Mouse (Mus musculus) liver, embryonic 12.5 days (tissue): Measurements from ENCODE around the gene Frem2. TPM values are rescaled to one million over a fixed set of nuclear protein-coding genes. Genes with fewer than 3 reads are reported as not detected.

ENCODE experiments used
- ATAC-seq: fragments of 200-750 bp; cut with Nextera tagmentation; 2 replicates; pipeline ENCODE4 v1.8.0; 2017; ENCODE audit warnings: moderate number of reproducible peaks, mild to moderate bottlenecking, moderate library complexity
- H3K27ac ChIP-seq: fragments of 300-500 bp; sonication (generic); 2 replicates; pipeline ENCODE4 v1.5.1; 2016; ENCODE audit warnings: mild to moderate bottlenecking
- H3K27me3 ChIP-seq: fragments of 300-500 bp; sonication (generic); replicated peaks from 2 replicates; pipeline ENCODE4 v1.6.1; 2016; ENCODE audit warnings: mild to moderate bottlenecking, moderate library complexity
- H3K36me3 ChIP-seq: fragments of 300-500 bp; sonication (generic); 2 replicates; pipeline ENCODE4 v1.6.1; 2016; ENCODE audit warnings: mild to moderate bottlenecking, moderate library complexity
- H3K4me1 ChIP-seq: fragments of 300-500 bp; sonication (generic); 2 replicates; pipeline ENCODE4 v1.6.1; 2016
- H3K4me2 ChIP-seq: fragments of 300-500 bp; sonication (generic); 2 replicates; pipeline ENCODE4 v1.6.1; 2016; ENCODE audit warnings: mild to moderate bottlenecking, moderate library complexity
- H3K4me3 ChIP-seq: fragments of 300-500 bp; sonication (generic); 2 replicates; pipeline ENCODE4 v1.5.1; 2016; ENCODE audit warnings: mild to moderate bottlenecking, moderate library complexity
- H3K9ac ChIP-seq: fragments of 300-500 bp; sonication (generic); 2 replicates; pipeline ENCODE4 v1.6.1; 2016; ENCODE audit warnings: mild to moderate bottlenecking, moderate library complexity
- H3K9me3 ChIP-seq: fragments of 300-500 bp; sonication (generic); replicated peaks from 2 replicates; pipeline ENCODE4 v1.6.1; 2016; ENCODE audit warnings: mild to moderate bottlenecking, moderate library complexity
- WGBS: fragments of 180-500 bp; shearing (Covaris S2); methylation state at CpG from one replicate; pipeline ENCODE4 v1.1.7; 2016; ENCODE audit not compliant: insufficient replicate concordance; 5-methylcytosine and 5-hydroxymethylcytosine counted together
- polyA plus RNA-seq: library from polyadenylated mRNA; unstranded; fragments of >200 nt; fragmentation: Nextera tagmentation; extraction: Ambion mirVana; gene quantifications from 2 replicates; pipeline ENCODE4 v1.2.1, GENCODE M21; 2016

The Frem2 gene
- polyA plus RNA-seq, 1 experiment from 2014 or later: 1.1 TPM

DNA sequence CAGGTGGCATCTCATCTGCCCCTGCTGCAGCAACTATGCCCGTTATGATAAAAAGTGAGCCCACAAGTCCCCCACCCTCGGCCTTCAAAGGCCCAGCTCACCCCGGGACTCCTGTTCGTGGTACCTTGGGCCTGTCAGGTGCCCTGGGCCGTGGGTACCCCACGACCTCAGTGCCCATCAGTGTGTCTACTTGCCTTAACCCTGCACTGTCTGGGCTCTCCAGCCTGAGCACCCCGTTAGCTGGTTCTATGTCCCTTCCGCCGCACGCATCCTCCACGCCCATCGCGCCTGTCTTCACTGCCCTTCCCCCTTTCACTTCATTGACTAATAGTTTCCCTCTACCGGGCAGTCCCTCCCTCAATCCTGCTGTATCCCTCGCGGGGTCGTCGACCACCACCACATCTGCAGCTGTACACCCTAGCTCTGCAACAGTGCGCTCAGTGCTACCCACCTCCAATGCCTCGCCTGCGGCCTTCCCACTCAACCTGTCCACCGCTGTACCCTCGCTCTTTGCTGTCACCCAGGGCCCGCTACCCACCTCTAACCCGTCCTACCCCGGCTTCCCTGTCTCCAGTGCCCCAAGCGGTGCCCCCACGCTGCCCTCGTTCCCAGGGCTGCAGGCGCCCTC lies 178.6 kb downstream of the Frem2 start:
- ATAC-seq: 0 out of 2 replicates have a peak, but pooled peaks have one; percentile 35
- Histone ChIP-seq H3K9me3 (no peaks in the 10 kb centered on the region), H3K9ac (no peak overlapping the region), H3K36me3 (peaks cover 84% of the 10 kb centered on the region), H3K27ac (no peak overlapping the region), H3K27me3 (no peaks in the 10 kb centered on the region), H3K4me3 (no peak overlapping the region), H3K4me2 (no peak overlapping the region), H3K4me1 (no peaks in the 10 kb centered on the region)
- WGBS: 90% methylated on average over 30 of the region's 30 CpGs

DNA sequence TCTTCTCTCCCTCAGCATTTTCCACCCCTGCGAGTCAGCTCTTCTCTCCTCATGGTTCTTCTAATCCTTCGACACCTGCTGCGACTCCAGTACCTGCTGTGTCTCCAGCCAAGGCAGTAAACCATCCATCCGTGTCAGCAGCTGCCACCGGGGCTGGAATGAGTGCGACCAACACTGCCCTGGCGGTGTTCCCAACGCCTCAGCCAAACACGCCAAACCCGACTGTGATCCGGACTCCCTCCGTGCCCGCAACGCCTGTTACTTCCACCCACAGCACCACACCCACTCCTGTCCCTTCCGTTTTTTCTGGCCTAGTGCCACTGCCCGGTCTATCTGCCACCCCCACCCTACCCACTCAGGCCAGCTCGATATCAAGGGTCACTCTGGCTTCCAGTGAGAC lies 179.7 kb downstream of the Frem2 start:
- Histone ChIP-seq H3K27me3 (no peaks in the 10 kb centered on the region), H3K9ac (no peak overlapping the region), H3K4me2 (no peak overlapping the region), H3K4me1 (no peaks in the 10 kb centered on the region), H3K4me3 (no peak overlapping the region), H3K36me3 (peaks cover 92% of the 10 kb centered on the region), H3K27ac (no peak overlapping the region), H3K9me3 (no peaks in the 10 kb centered on the region)
- WGBS: 89% methylated on average over 17 of the region's 17 CpGs
- no peak for ATAC-seq

DNA sequence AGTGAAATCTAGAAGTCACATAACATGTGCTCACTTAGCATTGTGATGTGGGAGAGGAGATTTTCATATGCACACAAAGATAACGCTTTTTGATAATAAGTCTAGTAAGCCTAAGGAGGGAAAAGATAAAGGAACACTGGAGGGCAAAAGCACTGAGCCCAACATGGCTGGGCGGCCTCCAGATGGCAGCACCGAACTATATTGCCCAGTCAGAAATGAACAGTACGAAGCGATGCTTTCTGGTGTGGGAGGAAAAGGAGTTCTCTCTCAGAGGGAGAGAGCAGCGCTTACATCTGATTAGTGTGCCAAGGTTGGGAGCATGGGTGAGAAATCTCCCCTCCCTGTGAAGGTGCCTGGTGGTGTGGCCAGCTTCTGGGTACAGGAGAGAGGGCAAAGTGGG lies 181.3 kb downstream of the Frem2 start:
- H3K4me2 ChIP-seq: no peak overlapping the region
- H3K27ac ChIP-seq: no peak overlapping the region
- no peaks in the 10 kb centered on the region for H3K27me3 ChIP-seq
- no peaks in the 10 kb centered on the region for H3K4me1 ChIP-seq
- no peak for ATAC-seq
- H3K36me3 ChIP-seq: peaks cover 95% of the 10 kb centered on the region
- H3K4me3 ChIP-seq: no peak overlapping the region
- H3K9me3 ChIP-seq: no peaks in the 10 kb centered on the region
- WGBS: 71% methylated on average over 6 of the region's 6 CpGs
- H3K9ac ChIP-seq: no peak overlapping the region

DNA sequence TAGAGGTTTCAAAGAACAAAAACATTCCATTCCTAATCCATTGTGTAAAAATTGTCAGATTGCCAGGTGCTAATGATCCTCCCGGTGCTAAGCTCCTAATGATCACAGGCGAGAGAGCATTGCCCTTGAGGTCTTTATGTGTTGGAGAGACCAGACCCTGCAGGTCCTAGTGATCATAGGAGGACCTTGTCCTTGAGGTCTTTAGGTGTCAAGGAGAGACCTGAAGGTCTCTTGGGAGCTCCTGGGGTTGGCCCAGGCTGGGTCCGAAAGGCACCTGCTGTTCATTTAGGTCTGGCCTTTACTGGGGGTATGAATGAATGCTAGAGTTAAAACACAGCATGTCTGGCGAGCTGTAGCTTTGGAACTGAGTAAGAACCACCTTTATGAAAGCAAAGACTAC lies 183.0 kb downstream of the Frem2 start:
- Histone ChIP-seq H3K4me1 (peaks cover 7% of the 10 kb centered on the region; the same call in 1 of the 2 replicates), H3K27ac (no peak overlapping the region), H3K4me3 (no peak overlapping the region), H3K36me3 (peaks cover 97% of the 10 kb centered on the region), H3K9ac (no peak overlapping the region), H3K9me3 (no peaks in the 10 kb centered on the region), H3K4me2 (no peak overlapping the region), H3K27me3 (no peaks in the 10 kb centered on the region)
- no peak for ATAC-seq
- WGBS: 80% methylated on average over 4 of the region's 4 CpGs

DNA sequence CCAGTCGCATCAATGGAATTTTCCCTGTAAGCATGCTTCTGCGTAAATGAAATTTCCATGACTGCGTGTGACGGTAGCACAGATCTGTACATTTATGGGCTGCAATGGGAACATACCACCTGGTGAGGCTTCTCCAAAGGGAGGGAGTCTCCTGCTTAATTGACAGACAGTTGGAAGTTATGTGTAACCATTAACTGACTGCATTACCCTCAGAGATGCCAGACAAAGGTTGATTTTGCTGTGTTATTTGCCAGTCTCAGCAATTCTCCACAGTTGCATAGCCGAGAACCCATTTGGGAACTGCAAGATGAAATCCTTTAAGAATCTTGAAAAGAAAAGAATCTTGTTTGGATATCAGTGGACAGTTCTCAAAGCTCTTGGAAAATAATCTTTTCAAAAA lies 185.1 kb downstream of the Frem2 start:
- H3K4me1 ChIP-seq: peaks cover 22% of the 10 kb centered on the region
- no peaks in the 10 kb centered on the region for H3K9me3 ChIP-seq
- H3K9ac ChIP-seq: no peak overlapping the region
- no peak overlapping the region for H3K27ac ChIP-seq
- ATAC-seq: no peak
- 91% methylated on average over 5 of the region's 5 CpGs for WGBS
- no peak overlapping the region for H3K4me3 ChIP-seq
- H3K27me3 ChIP-seq: no peaks in the 10 kb centered on the region
- peaks cover 90% of the 10 kb centered on the region for H3K36me3 ChIP-seq
- H3K4me2 ChIP-seq: no peak overlapping the region

DNA sequence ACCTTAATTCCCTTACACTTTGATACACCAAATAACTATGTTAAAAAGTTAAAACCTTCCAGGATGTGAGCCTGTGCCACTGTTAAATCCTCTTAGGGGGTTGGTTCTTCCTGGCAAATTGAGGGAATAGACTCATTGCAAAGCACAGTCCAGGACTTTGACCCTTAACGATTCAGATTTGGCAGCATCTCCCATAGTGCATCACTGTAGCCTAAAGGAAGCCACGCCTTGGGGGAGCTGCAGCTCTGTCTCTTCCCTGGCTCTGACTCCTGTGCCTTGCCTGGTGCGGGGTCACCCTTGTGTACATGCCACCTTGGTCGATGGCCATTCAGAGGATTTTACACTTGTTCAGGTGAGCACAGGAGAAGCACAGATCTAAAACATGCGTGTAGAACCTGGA lies 187.5 kb downstream of the Frem2 start:
- ATAC-seq: peak; percentile 45; the same call in 1 of the 2 replicates
- no peaks in the 10 kb centered on the region for H3K9me3 ChIP-seq

DNA sequence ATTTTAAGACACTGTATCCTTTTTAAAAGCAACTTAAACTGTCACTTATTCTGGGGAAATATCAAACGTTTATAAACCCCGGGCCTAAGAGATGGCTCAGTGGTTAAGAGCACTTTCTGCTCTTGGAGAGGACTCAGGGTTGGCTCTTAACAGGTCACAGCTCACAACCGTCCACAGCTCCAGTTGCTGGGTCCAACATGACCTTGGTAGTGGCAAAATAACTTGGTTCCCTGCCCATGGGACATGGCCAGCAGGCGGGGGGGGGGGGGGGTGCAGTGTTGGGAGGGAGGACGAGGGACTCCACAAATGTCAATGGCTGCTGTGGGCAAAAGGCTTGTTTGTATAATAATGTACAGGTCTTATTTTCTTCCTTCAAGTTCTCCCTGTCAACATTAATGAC lies 189.8 kb downstream of the Frem2 start:
- ATAC-seq: no peak
- Histone ChIP-seq H3K27ac (no peak overlapping the region), H3K4me1 (peaks cover 48% of the 10 kb centered on the region), H3K4me3 (no peak overlapping the region), H3K27me3 (no peaks in the 10 kb centered on the region), H3K4me2 (no peak overlapping the region), H3K9me3 (no peaks in the 10 kb centered on the region), H3K36me3 (peaks cover 50% of the 10 kb centered on the region), H3K9ac (no peak overlapping the region)
- 67% methylated on average over 5 of the region's 5 CpGs for WGBS

More for the DNA sequence above, 187.5 kb downstream of the Frem2 start:
- no peak overlapping the region for H3K4me3 ChIP-seq
- no peak overlapping the region for H3K4me2 ChIP-seq
- H3K27ac ChIP-seq: no peak overlapping the region
- peaks cover 73% of the 10 kb centered on the region for H3K36me3 ChIP-seq
- no peaks in the 10 kb centered on the region for H3K27me3 ChIP-seq
- peaks cover 45% of the 10 kb centered on the region for H3K4me1 ChIP-seq
- no peak overlapping the region for H3K9ac ChIP-seq
- 81% methylated on average over 5 of the region's 5 CpGs for WGBS

DNA sequence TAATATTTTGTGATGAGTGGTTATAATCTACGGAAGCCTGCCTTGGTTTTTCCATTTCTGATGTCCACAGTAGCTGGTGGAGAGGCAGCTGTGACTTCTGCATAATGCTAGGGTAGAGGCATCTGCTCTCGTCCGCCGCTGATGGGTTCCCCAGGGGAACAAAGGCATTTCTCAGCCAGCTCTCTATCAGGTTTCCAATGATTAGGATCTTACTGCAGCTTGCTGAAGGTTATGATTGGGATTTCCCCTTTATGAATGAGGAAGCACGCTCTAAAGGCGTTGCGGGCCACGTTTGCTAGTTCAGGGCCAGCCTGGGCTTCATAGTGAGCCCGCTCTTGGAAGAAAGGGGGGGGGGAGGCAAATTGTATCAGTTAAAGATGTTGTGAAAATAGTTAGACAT lies 190.7 kb downstream of the Frem2 start:
- Histone ChIP-seq H3K27ac (no peak overlapping the region), H3K9ac (no peak overlapping the region), H3K4me2 (peak overlapping the region; percentile 79), H3K4me3 (peak overlapping the region; percentile 97; the same call in 1 of the 2 replicates), H3K4me1 (peaks cover 56% of the 10 kb centered on the region), H3K36me3 (peaks cover 41% of the 10 kb centered on the region), H3K27me3 (no peaks in the 10 kb centered on the region), H3K9me3 (no peaks in the 10 kb centered on the region)
- ATAC-seq: no peak
- 70% methylated on average over 9 of the region's 9 CpGs for WGBS

DNA sequence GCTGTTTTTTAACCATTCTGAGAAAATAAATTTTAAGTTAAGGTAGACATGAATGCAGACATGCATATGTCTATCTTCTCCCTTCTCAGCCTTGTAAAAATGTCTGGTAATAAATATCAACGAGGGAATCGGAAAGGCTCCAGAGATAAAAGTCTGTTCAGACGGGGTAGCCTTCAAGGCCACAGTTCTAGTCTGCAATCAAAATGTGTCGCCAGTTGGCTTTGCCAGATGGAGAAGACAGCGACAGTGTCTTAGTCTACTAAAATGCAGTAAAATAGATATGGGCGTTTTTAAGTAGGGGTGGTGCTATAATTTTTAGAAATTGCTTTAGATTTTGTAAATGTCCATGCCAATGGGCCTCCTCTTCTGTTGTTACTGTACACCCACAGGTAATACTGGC lies 191.8 kb downstream of the Frem2 start:
- H3K9ac ChIP-seq: peak overlapping the region; percentile 88
- H3K4me2 ChIP-seq: peak overlapping the region; percentile 79
- no peak for ATAC-seq
- H3K9me3 ChIP-seq: no peaks in the 10 kb centered on the region
- WGBS: 12% methylated on average over 6 of the region's 6 CpGs
- peak overlapping the region; percentile 17; the same call in 1 of the 2 replicates for H3K27ac ChIP-seq
- H3K4me1 ChIP-seq: peaks cover 61% of the 10 kb centered on the region
- H3K4me3 ChIP-seq: peak overlapping the region; percentile 97
- peaks cover 36% of the 10 kb centered on the region for H3K36me3 ChIP-seq
- H3K27me3 ChIP-seq: no peaks in the 10 kb centered on the region

DNA sequence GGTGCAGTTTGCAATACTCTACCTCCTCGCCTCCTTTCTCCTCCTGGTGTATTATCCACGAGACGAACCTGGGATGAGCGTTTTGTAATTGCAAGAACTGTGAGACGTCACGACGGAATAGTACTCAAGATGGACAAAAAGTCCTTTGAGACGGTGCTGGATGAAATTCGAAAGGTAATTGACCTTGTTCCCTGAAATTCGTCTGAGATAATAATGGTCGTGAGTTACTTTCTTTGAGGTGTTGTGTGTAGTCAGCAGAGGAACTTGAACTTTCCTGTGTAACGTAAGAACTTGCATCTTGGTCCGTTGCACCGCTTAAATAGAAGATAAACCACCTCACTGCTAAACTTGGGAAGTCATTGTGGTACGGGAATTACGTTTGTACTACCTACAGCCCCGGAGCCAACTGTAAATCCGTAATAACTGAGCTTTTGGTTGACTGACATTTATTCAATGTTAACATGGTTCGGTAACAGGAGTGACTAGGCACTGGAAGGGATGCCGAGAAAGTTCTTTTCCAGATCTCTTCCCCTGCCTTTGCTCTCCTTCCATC lies 192.9 kb downstream of the Frem2 start:
- Histone ChIP-seq H3K27me3 (no peaks in the 10 kb centered on the region), H3K9me3 (no peaks in the 10 kb centered on the region), H3K27ac (peak overlapping the region; percentile 86), H3K4me3 (peak overlapping the region; percentile 97), H3K36me3 (peaks cover 36% of the 10 kb centered on the region), H3K9ac (peak overlapping the region; percentile 88), H3K4me2 (peak overlapping the region; percentile 79), H3K4me1 (peaks cover 54% of the 10 kb centered on the region)
- no peak for ATAC-seq
- WGBS: under 1% methylated on average over 20 of the region's 20 CpGs
